Mouse (Mus musculus) midbrain, postnatal 0 days (tissue): ENCODE data around the gene Arl13b. TPM values are rescaled to one million over a fixed set of nuclear protein-coding genes. Genes with fewer than 3 reads are reported as not detected.
A peak's percentile ranks its signal among the peaks of the same experiment; 100 is the strongest.

Experiments used
- ATAC-seq: fragments of 200-750 bp; cut with Nextera tagmentation; 2 replicates; pipeline ENCODE4 v1.8.0; 2017; ENCODE audit warnings: moderate number of reproducible peaks, mild to moderate bottlenecking, moderate TSS enrichment, moderate library complexity; ENCODE audit not compliant: low FRiP score
- DNase-seq: peaks from one replicate; pipeline ENCODE4 v3.0.0-alpha.2; 2015; ENCODE audit warnings: low spot score
- H3K27ac ChIP-seq: fragments of 300-500 bp; sonication (generic); 2 replicates; pipeline ENCODE4 v1.5.1; 2014; ENCODE audit warnings: low read depth, mild to moderate bottlenecking, low read length, mixed read lengths
- H3K27me3 ChIP-seq: fragments of 300-500 bp; sonication (generic); 2 replicates; pipeline ENCODE4 v1.6.1; 2014; ENCODE audit warnings: low read length, control low read depth, mixed read lengths; ENCODE audit not compliant: insufficient read depth
- H3K36me3 ChIP-seq: fragments of 300-500 bp; sonication (generic); 2 replicates; pipeline ENCODE4 v1.6.1; 2014; ENCODE audit warnings: low read length, control low read depth, mixed read lengths; ENCODE audit not compliant: insufficient read depth
- H3K4me1 ChIP-seq: fragments of 300-500 bp; sonication (generic); 2 replicates; pipeline ENCODE4 v1.6.1; 2014; ENCODE audit warnings: mild to moderate bottlenecking, control low read depth, antibody characterized with exemption, low read length, mixed read lengths; ENCODE audit not compliant: insufficient read depth
- H3K4me2 ChIP-seq: fragments of 300-500 bp; sonication (generic); 2 replicates; pipeline ENCODE4 v1.6.1; 2014; ENCODE audit warnings: low read depth, mild to moderate bottlenecking, low read length, mixed read lengths; ENCODE audit not compliant: poor library complexity, severe bottlenecking
- H3K4me3 ChIP-seq: fragments of 300-500 bp; sonication (generic); 2 replicates; pipeline ENCODE4 v1.5.1; 2014; ENCODE audit warnings: low read depth, mild to moderate bottlenecking, low read length, moderate library complexity
- H3K9ac ChIP-seq: fragments of 300-500 bp; sonication (generic); replicated peaks from 2 replicates; pipeline ENCODE4 v1.6.1; 2014; ENCODE audit warnings: mild to moderate bottlenecking, low read length, moderate library complexity, mixed read lengths; ENCODE audit not compliant: poor library complexity, severe bottlenecking
- H3K9me3 ChIP-seq: fragments of 300-500 bp; sonication (generic); 2 replicates; pipeline ENCODE4 v1.6.1; 2016; ENCODE audit warnings: low read length, control low read depth
- CTCF ChIP-seq: IDR thresholded peaks from 2 replicates; pipeline ENCODE4 v1.5.1; 2016; ENCODE audit warnings: antibody characterized with exemption, mild to moderate bottlenecking
- WGBS: fragments of 180-500 bp; shearing (Covaris S2); extraction: QIAGEN DNeasy Blood & Tissue Kit; methylation state at CpG from one replicate; pipeline ENCODE4 v1.1.7; 2014; 5-methylcytosine and 5-hydroxymethylcytosine counted together
- polyA plus RNA-seq: library from polyadenylated mRNA; unstranded; fragments of >200 nt; fragmentation: Nextera tagmentation; extraction: Ambion mirVana; gene quantifications from 2 replicates; pipeline ENCODE4 v1.2.1, GENCODE M21; 2015
- total RNA-seq: library from RNA; depleted of rRNA; stranded (reverse); fragments of >200 nt; gene quantifications from 2 replicates; pipeline ENCODE4 v1.2.3, GENCODE M21; 2014

Gene Arl13b
- total and polyA plus RNA-seq, 2 experiments from 2014 or later, result 10.0 to 13.6 TPM

GRCm38 (mm10) chr16:62826156-62827001 lies 20.5 kb downstream of the Arl13b start:
- no peaks in the 10 kb centered on the region for H3K36me3 ChIP-seq
- ATAC-seq (no peak; the same call in 1 of the 2 replicates), DNase-seq (peak; percentile 81)
- no peaks in the 10 kb centered on the region for H3K9me3 ChIP-seq
- WGBS, result 78% methylated on average over 12 of the region's 12 CpGs
- H3K4me2 ChIP-seq, result no peak overlapping the region
- H3K27me3 ChIP-seq, result no peaks in the 10 kb centered on the region
- no peak overlapping the region for H3K27ac ChIP-seq
- no peaks in the 10 kb centered on the region for H3K4me1 ChIP-seq
- H3K9ac ChIP-seq, result no peak overlapping the region
- peak; percentile 85 for TF ChIP-seq CTCF
- H3K4me3 ChIP-seq, result no peak overlapping the region

GRCm38 (mm10) chr16:62822472-62822871 lies 24.4 kb downstream of the Arl13b start:
- Histone ChIP-seq H3K4me1 (no peaks in the 10 kb centered on the region), H3K9me3 (no peaks in the 10 kb centered on the region), H3K36me3 (no peaks in the 10 kb centered on the region), H3K4me3 (no peak overlapping the region), H3K27me3 (no peaks in the 10 kb centered on the region), H3K27ac (no peak overlapping the region), H3K9ac (no peak overlapping the region), H3K4me2 (no peak overlapping the region)
- TF ChIP-seq CTCF, result no peak
- no peak for ATAC-seq
- DNase-seq, result no peak
- 92% methylated on average over 6 of the region's 6 CpGs for WGBS

- Histone ChIP-seq H3K9ac (no peak within 1 kb of the TSS), H3K4me2 (no peak within 1 kb of the TSS), H3K27ac (no peak within 1 kb of the TSS), H3K36me3 (no peaks in the 10 kb centered on the region), H3K4me1 (no peaks in the 10 kb centered on the region), H3K4me3 (no peak within 1 kb of the TSS), H3K9me3 (no peaks in the 10 kb centered on the region), H3K27me3 (no peaks in the 10 kb centered on the region)
- ATAC-seq, result no peak
- 85% methylated on average over 5 of the region's 5 CpGs for WGBS
- no peak for DNase-seq
- no peak for TF ChIP-seq CTCF
Observed at GRCm38 (mm10) chr16:62814491-62814890, 32.3 kb downstream of the Arl13b start, which contains the start of gene Stx19. Gene Stx19, plus strand, starts transcription at chr16:62814676.

GRCm38 (mm10) chr16:62813790-62814189 lies 33.0 kb downstream of the Arl13b start:
- no peaks in the 10 kb centered on the region for H3K27me3 ChIP-seq
- no peak overlapping the region for H3K27ac ChIP-seq
- ATAC-seq, result no peak
- H3K4me2 ChIP-seq, result no peak overlapping the region
- no peaks in the 10 kb centered on the region for H3K9me3 ChIP-seq
- no peak for DNase-seq
- 74% methylated on average over 5 of the region's 5 CpGs for WGBS
- H3K4me3 ChIP-seq, result no peak overlapping the region
- H3K36me3 ChIP-seq, result no peaks in the 10 kb centered on the region
- no peak for TF ChIP-seq CTCF
- H3K9ac ChIP-seq, result no peak overlapping the region
- no peaks in the 10 kb centered on the region for H3K4me1 ChIP-seq

GRCm38 (mm10) chr16:62810855-62811254 lies 36.0 kb downstream of the Arl13b start:
- ATAC-seq (no peak), DNase-seq (no peak)
- no peak overlapping the region for H3K27ac ChIP-seq
- no peak overlapping the region for H3K9ac ChIP-seq
- no peaks in the 10 kb centered on the region for H3K36me3 ChIP-seq
- H3K4me2 ChIP-seq, result no peak overlapping the region
- 92% methylated on average over 4 of the region's 4 CpGs for WGBS
- H3K4me1 ChIP-seq, result no peaks in the 10 kb centered on the region
- no peaks in the 10 kb centered on the region for H3K9me3 ChIP-seq
- no peak overlapping the region for H3K4me3 ChIP-seq
- TF ChIP-seq CTCF, result no peak
- H3K27me3 ChIP-seq, result no peaks in the 10 kb centered on the region

DNA sequence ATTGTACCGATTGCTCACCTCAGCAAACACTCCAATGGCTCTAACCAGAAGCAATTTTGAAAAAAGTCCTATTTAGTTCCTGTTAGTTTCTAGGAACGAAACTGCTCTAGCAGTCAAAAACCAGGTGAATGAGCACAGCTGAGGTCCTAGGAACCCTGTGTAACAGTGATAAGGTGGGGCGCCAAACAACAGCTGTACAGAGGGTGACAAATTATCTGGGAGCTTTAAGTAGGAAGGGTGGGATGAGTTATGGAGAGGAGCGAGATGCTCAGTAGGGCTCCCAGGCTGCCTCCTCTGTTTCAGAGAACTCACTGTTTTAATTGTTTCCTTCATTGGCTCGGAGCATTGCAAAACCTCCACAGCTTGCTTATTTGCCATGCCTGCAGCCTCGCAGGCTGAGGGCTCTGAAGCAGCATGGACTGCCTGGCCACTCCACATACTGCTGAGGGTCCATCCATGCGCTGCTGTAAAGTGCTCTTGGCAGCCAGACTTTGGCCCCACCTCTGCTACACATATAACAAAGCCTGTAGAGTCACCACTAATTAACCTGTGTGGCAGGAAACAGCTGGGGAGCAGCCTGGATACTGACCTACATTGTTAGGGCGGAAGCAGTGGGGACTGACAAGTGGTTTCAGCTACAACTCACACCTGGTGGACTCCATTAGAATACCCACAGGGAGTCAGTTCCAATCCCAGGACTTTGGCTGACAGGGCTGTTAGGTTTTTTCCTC lies 39.4 kb downstream of the Arl13b start:
- no peak overlapping the region for H3K4me3 ChIP-seq
- H3K4me2 ChIP-seq, result no peak overlapping the region
- ATAC-seq (no peak), DNase-seq (no peak)
- 71% methylated on average over 8 of the region's 8 CpGs for WGBS
- H3K27me3 ChIP-seq, result no peaks in the 10 kb centered on the region
- TF ChIP-seq CTCF, result no peak
- H3K4me1 ChIP-seq, result no peaks in the 10 kb centered on the region
- H3K36me3 ChIP-seq, result peaks cover 2% of the 10 kb centered on the region; the same call in 1 of the 2 replicates
- no peak overlapping the region for H3K9ac ChIP-seq
- H3K9me3 ChIP-seq, result no peaks in the 10 kb centered on the region
- no peak overlapping the region for H3K27ac ChIP-seq
